Mouse (Mus musculus) C2C12 (cell line): ENCODE results near the gene Icosl. TPM values are rescaled to one million over a fixed set of nuclear protein-coding genes. Genes with fewer than 3 reads are reported as not detected.

ENCODE experiments used
- H3K27me3 ChIP-seq: one replicate; pipeline ENCODE4 v1.6.1; 2011; ENCODE audit not compliant: control insufficient read depth, insufficient read depth, insufficient read length
- H3K36me3 ChIP-seq: one replicate; pipeline ENCODE4 v1.6.1; 2011; ENCODE audit not compliant: control insufficient read depth, insufficient read depth
- H3K4me3 ChIP-seq: one replicate; pipeline ENCODE4 v1.5.1; 2011; ENCODE audit warnings: mild to moderate bottlenecking, control low read depth; ENCODE audit not compliant: poor library complexity, insufficient read depth, severe bottlenecking
- H3K79me2 ChIP-seq: one replicate; pipeline ENCODE4 v1.6.1; 2011; ENCODE audit not compliant: control insufficient read depth, insufficient read depth
- H3K79me3 ChIP-seq: one replicate; pipeline ENCODE4 v1.6.1; 2011; ENCODE audit warnings: low read depth, control low read depth
- H3ac ChIP-seq: one replicate; pipeline ENCODE3; 2011; ENCODE audit warnings: low read depth; ENCODE audit not compliant: control insufficient read depth, insufficient read length
- CEBPB ChIP-seq: IDR thresholded peaks from one replicate; pipeline ENCODE4 v1.6.1; 2011; ENCODE audit warnings: low read depth, mild to moderate bottlenecking, control low read depth, moderate library complexity
- CTCF ChIP-seq: IDR thresholded peaks from one replicate; pipeline ENCODE4 v1.5.1; 2011; ENCODE audit not compliant: control insufficient read depth, insufficient read depth, insufficient read length
- FOSL1 ChIP-seq: IDR thresholded peaks from one replicate; pipeline ENCODE4 v1.8.0; 2011; ENCODE audit warnings: mild to moderate bottlenecking, low read length; ENCODE audit not compliant: poor library complexity, insufficient read depth, severe bottlenecking
- MAX ChIP-seq: IDR thresholded peaks from one replicate; pipeline ENCODE4 v1.6.1; 2011; ENCODE audit warnings: mild to moderate bottlenecking, control low read depth
- MYOD1 ChIP-seq: IDR thresholded peaks from one replicate; pipeline ENCODE4 v1.6.1; 2011; ENCODE audit warnings: low read depth; ENCODE audit not compliant: control insufficient read depth, insufficient read length
- MYOG ChIP-seq: IDR thresholded peaks from one replicate; pipeline ENCODE4 v1.6.1; 2011; ENCODE audit not compliant: control insufficient read depth, insufficient read length; ENCODE audit errors: extremely low read depth
- USF1 ChIP-seq: IDR thresholded peaks from one replicate; pipeline ENCODE4 v1.6.1; 2011; ENCODE audit warnings: low read depth, mild to moderate bottlenecking, control low read depth, moderate library complexity
- polyA plus RNA-seq: library from polyadenylated mRNA; unstranded; fragments of >200 nt; fragmentation: generic; extraction: Trizol; gene quantifications from one replicate; pipeline ENCODE4 v1.2.1, GENCODE M21; 2012; ENCODE audit warnings: missing spikeins

Icosl gene
- polyA plus RNA-seq, 1 experiment: 0.06 TPM

GRCm38 (mm10) chr10:78037139-78037538, 32.0 kb upstream of the Icosl start:
- Histone ChIP-seq H3K4me3 (no peak overlapping the region), H3K79me2 (no peaks in the 10 kb centered on the region), H3K36me3 (no peaks in the 10 kb centered on the region), H3ac (no peak overlapping the region), H3K79me3 (no peaks in the 10 kb centered on the region), H3K27me3 (peaks cover 52% of the 10 kb centered on the region)
- no peak for TF ChIP-seq MAX
- TF ChIP-seq USF1: no peak
- TF ChIP-seq FOSL1: no peak

DNA sequence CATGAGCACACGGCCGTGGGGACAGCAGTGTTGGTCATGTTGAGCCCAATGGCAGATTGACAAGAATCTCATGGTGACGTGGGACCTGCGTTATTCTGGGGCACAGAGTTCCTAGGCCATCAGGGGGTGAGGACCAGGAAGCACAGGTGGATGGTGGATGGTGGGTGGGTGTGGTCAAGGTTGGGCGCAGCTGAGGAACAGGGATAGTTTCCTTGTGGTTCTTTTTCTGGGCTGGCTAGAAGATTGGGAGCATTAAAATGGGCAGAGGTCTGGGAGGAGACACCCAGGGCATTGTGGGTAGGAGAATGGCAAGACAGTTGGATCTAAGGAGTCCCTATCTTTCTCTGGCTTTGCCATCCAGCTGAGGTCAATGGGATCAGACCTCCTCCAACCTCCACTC, 27.5 kb upstream of the Icosl start, which contains the start of gene Dnmt3l:
Dnmt3l (plus strand) TSS at position 301 of the 400 bp plus-strand sequence.
- Histone ChIP-seq H3K4me3 (no peak within 1 kb of the TSS), H3ac (no peak within 1 kb of the TSS), H3K79me3 (no peaks in the 10 kb centered on the region), H3K27me3 (peaks cover 45% of the 10 kb centered on the region), H3K36me3 (no peaks in the 10 kb centered on the region), H3K79me2 (no peaks in the 10 kb centered on the region)
- TF ChIP-seq FOSL1 (no peak), MYOG (no peak), MYOD1 (no peak), MAX (no peak), CTCF (no peak), USF1 (no peak), CEBPB (no peak)

GRCm38 (mm10) chr10:78042096-78042495, 27.0 kb upstream of the Icosl start:
- Histone ChIP-seq H3K79me2 (no peaks in the 10 kb centered on the region), H3K79me3 (no peaks in the 10 kb centered on the region), H3ac (no peak overlapping the region), H3K4me3 (no peak overlapping the region), H3K36me3 (no peaks in the 10 kb centered on the region), H3K27me3 (peaks cover 44% of the 10 kb centered on the region)
- TF ChIP-seq MYOG (no peak), MYOD1 (no peak), FOSL1 (no peak), CTCF (no peak), MAX (no peak), USF1 (no peak), CEBPB (no peak)

GRCm38 (mm10) chr10:78042697-78043405, 26.3 kb upstream of the Icosl start:
- Histone ChIP-seq H3K36me3 (no peaks in the 10 kb centered on the region), H3K79me2 (no peaks in the 10 kb centered on the region), H3K79me3 (no peaks in the 10 kb centered on the region), H3K4me3 (no peak overlapping the region), H3K27me3 (peaks cover 36% of the 10 kb centered on the region), H3ac (no peak overlapping the region)
- TF ChIP-seq USF1: no peak
- no peak for TF ChIP-seq CEBPB
- TF ChIP-seq MAX: no peak
- TF ChIP-seq FOSL1: no peak

DNA sequence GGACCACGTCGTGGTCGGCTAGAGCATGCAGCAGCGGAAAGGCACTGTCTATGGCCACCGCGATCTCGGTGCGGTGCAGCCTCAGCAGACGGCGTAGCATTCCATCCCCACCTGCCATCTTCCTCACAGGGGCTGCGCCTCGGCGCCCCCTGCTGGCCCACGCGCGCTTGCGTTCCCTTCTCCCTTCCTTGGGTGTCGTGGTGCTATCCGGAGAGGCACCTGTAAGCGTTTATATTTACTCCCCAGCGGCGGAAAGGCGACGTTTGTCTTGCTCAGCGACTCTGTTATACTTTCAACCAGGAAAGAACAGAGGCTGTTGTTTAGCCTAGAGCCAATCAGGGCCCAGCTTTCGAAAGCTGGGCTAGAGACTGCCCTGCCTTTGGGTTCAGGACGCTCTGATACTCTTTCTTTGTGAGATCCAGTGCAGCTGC, 25.7 kb upstream of the Icosl start, which contains the start of gene Aire:
Aire (minus strand) TSS at position 205 of the 431 bp plus-strand sequence.
- Histone ChIP-seq H3K36me3 (no peaks in the 10 kb centered on the region), H3K4me3 (no peak within 1 kb of the TSS)

DNA sequence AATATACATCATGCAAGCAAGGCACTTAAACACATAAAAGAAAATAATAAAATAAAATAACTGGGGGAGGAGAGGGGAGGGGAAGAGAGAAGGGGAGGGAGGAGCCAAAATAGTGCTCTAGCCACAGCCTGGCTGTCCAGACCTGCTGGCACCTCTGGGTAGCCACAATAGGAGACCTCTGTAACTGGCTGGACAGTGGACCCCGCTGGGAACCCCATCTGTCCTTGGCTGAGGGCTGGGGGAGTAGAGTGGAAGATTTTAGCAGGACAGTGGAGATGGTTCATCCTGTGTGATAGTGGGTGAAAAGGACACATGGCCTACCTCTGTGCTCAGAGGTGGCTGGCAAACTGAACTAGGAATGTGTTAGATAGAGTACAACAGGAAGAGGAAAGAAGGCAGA, 24.6 kb upstream of the Icosl start:
- H3K36me3 ChIP-seq: no peaks in the 10 kb centered on the region
- no peaks in the 10 kb centered on the region for H3K79me3 ChIP-seq
- H3K27me3 ChIP-seq: peaks cover 30% of the 10 kb centered on the region
- H3ac ChIP-seq: no peak overlapping the region
- TF ChIP-seq CTCF: no peak
- TF ChIP-seq CEBPB: no peak
- TF ChIP-seq FOSL1: no peak
- no peak for TF ChIP-seq MYOD1
- TF ChIP-seq USF1: no peak
- no peak for TF ChIP-seq MYOG
- no peak for TF ChIP-seq MAX
- no peaks in the 10 kb centered on the region for H3K79me2 ChIP-seq
- no peak overlapping the region for H3K4me3 ChIP-seq

More for the DNA sequence above, 25.7 kb upstream of the Icosl start, which contains the start of gene Aire:
- no peak for TF ChIP-seq USF1
- no peak for TF ChIP-seq FOSL1
- peak; percentile 68 for TF ChIP-seq CTCF
- Histone ChIP-seq H3K79me2 (no peaks in the 10 kb centered on the region), H3K27me3 (peaks cover 35% of the 10 kb centered on the region), H3ac (no peak within 1 kb of the TSS), H3K79me3 (no peaks in the 10 kb centered on the region)
